Mouse (Mus musculus) neural tube, embryonic 14.5 days (tissue): ENCODE measurements at regions not wholly inside any gene's neighbourhood (a gene's known extent, or its start where the extent isn't known, plus 50 kb on each side); places are given as distances from the start of the nearest gene placed in this dataset.

Experiments
- ATAC-seq: fragments of 200-750 bp; cut with Nextera tagmentation; 2 replicates; pipeline ENCODE4 v1.8.0; 2017; ENCODE audit warnings: low read depth, mild to moderate bottlenecking, moderate TSS enrichment, moderate library complexity
- H3K27ac ChIP-seq: fragments of 300-500 bp; sonication (generic); 2 replicates; pipeline ENCODE4 v1.5.1; 2014; ENCODE audit warnings: low read depth, mild to moderate bottlenecking, control low read depth, low read length, moderate library complexity, mixed read lengths
- H3K27me3 ChIP-seq: fragments of 300-500 bp; sonication (generic); 2 replicates; pipeline ENCODE4 v1.6.1; 2014; ENCODE audit warnings: low read length; ENCODE audit not compliant: control insufficient read depth, insufficient read depth
- H3K36me3 ChIP-seq: fragments of 300-500 bp; sonication (generic); 2 replicates; pipeline ENCODE4 v1.6.1; 2014; ENCODE audit warnings: low read length, mixed read lengths; ENCODE audit not compliant: control insufficient read depth, insufficient read depth
- H3K4me1 ChIP-seq: fragments of 300-500 bp; sonication (generic); 2 replicates; pipeline ENCODE4 v1.6.1; 2014; ENCODE audit warnings: low read length; ENCODE audit not compliant: control insufficient read depth, insufficient read depth
- H3K4me2 ChIP-seq: fragments of 300-500 bp; sonication (generic); 2 replicates; pipeline ENCODE4 v1.6.1; 2014; ENCODE audit warnings: mild to moderate bottlenecking, low read depth, low read length, control low read depth
- H3K4me3 ChIP-seq: fragments of 300-500 bp; sonication (generic); 2 replicates; pipeline ENCODE4 v1.5.1; 2014; ENCODE audit warnings: low read depth, low read length, control low read depth, mixed read lengths
- H3K9ac ChIP-seq: fragments of 300-500 bp; sonication (generic); replicated peaks from 2 replicates; pipeline ENCODE4 v1.6.1; 2014; ENCODE audit warnings: low read depth, mild to moderate bottlenecking, control low read depth, low read length, mixed read lengths
- H3K9me3 ChIP-seq: fragments of 300-500 bp; sonication (generic); 2 replicates; pipeline ENCODE4 v1.6.1; 2016; ENCODE audit warnings: low read length; ENCODE audit not compliant: control insufficient read depth
- WGBS: fragments of 180-500 bp; shearing (Covaris S2); extraction: QIAGEN DNeasy Blood & Tissue Kit; methylation state at CpG from one replicate; pipeline ENCODE4 v1.1.7; 2014; 5-methylcytosine and 5-hydroxymethylcytosine counted together

DNA sequence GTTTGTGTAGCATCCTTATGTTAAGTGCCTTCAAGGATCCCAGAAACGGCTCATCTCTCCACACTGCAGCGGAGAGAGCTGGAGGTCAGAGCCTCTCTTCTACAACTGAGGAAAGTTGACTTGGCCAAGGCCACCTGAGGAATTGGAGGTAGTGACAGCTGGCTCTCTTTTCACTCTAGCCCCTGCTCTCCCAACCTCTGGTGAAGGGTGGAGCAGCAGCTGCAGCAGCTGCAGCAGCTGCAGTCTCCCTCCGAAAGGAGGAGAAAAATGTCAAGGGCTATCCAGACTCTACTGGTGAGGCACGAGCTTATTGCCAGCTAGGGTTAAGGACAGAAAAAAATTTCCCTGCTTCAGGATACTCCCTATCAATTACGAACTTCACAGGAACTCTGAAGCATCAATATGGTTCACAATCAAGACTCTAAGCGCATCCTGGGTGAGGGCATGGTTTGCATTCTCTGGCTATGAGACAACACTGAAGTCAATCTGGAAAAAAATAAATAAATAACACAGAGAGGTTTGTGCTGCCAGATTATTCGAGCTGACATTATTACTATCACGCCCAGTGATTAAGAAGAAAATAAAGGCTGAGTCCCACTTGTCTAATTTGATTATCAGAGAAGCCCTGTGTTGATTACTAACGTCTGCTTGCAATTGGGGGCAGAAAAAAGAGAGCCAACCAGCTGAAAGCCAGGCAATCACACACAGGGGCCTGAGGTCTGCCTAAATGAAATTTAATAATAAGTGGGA, 134.2 kb upstream of the Rad23b start:
- H3K27ac ChIP-seq, result 0 out of 2 replicates have a peak overlapping the region, but pooled peaks have one; percentile 10
- H3K9ac ChIP-seq, result no peak overlapping the region
- H3K36me3 ChIP-seq, result no peaks in the 10 kb centered on the region
- H3K27me3 ChIP-seq, result no peaks in the 10 kb centered on the region
- WGBS, result 59% methylated on average over 9 of the region's 9 CpGs
- H3K9me3 ChIP-seq, result no peaks in the 10 kb centered on the region
- H3K4me3 ChIP-seq, result no peak overlapping the region
- H3K4me2 ChIP-seq, result no peak overlapping the region
- peak; percentile 38; the same call in 1 of the 2 replicates for ATAC-seq
- 0 out of 2 replicates have a peak, but pooled peaks cover 2% of the 10 kb centered on the region for H3K4me1 ChIP-seq

GRCm38 (mm10) chr4:55216175-55216545, 133.7 kb upstream of the Rad23b start:
- WGBS, result 72% methylated on average over 6 of the region's 6 CpGs
- peak overlapping the region; percentile 22; the same call in 1 of the 2 replicates for H3K27ac ChIP-seq
- no peak overlapping the region for H3K9ac ChIP-seq
- H3K36me3 ChIP-seq, result no peaks in the 10 kb centered on the region
- peak; percentile 24; the same call in 1 of the 2 replicates for ATAC-seq
- no peaks in the 10 kb centered on the region for H3K27me3 ChIP-seq
- H3K9me3 ChIP-seq, result no peaks in the 10 kb centered on the region
- 0 out of 2 replicates have a peak, but pooled peaks cover 2% of the 10 kb centered on the region for H3K4me1 ChIP-seq
- no peak overlapping the region for H3K4me2 ChIP-seq
- H3K4me3 ChIP-seq, result no peak overlapping the region

- H3K27ac ChIP-seq, result no peak overlapping the region
- no peaks in the 10 kb centered on the region for H3K4me1 ChIP-seq
- no peaks in the 10 kb centered on the region for H3K27me3 ChIP-seq
- ATAC-seq, result no peak
- no peak overlapping the region for H3K4me3 ChIP-seq
- no peak overlapping the region for H3K9ac ChIP-seq
- no peaks in the 10 kb centered on the region for H3K36me3 ChIP-seq
- 90% methylated on average over 5 of the region's 5 CpGs for WGBS
- H3K4me2 ChIP-seq, result no peak overlapping the region
- H3K9me3 ChIP-seq, result no peaks in the 10 kb centered on the region
Measured at GRCm38 (mm10) chr4:55225766-55226165, 124.1 kb upstream of the Rad23b start.

- ATAC-seq, result no peak
- 58% methylated on average over 3 of the region's 3 CpGs for WGBS
- no peaks in the 10 kb centered on the region for H3K9me3 ChIP-seq
- no peak overlapping the region for H3K4me3 ChIP-seq
- no peaks in the 10 kb centered on the region for H3K36me3 ChIP-seq
- H3K4me1 ChIP-seq, result no peaks in the 10 kb centered on the region
- H3K4me2 ChIP-seq, result no peak overlapping the region
- no peaks in the 10 kb centered on the region for H3K27me3 ChIP-seq
- H3K9ac ChIP-seq, result no peak overlapping the region
- H3K27ac ChIP-seq, result no peak overlapping the region
Measured at GRCm38 (mm10) chr4:55227394-55227793, 122.4 kb upstream of the Rad23b start.

DNA sequence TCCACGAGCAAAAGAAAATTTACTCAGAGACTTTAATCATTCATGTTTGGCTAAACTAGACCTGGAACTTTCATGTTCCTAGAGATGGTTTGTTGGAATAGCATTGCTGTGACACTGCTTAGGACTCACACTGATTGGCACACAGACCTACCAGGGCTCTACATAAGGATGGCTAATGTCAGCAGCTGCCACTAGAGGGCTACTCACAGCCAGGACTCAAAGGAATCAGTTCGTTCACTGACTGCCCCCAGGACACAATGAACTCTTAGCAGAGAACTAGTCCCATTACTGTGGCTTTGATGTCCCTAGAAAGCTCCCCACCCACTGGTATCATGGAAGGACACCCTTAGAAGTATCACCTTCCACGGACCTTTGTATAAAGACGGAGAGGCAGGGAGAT, 118.3 kb upstream of the Rad23b start:
- Histone ChIP-seq H3K4me2 (no peak overlapping the region), H3K4me1 (no peaks in the 10 kb centered on the region), H3K9ac (no peak overlapping the region), H3K4me3 (no peak overlapping the region), H3K36me3 (no peaks in the 10 kb centered on the region), H3K9me3 (no peaks in the 10 kb centered on the region), H3K27me3 (no peaks in the 10 kb centered on the region), H3K27ac (no peak overlapping the region)
- ATAC-seq, result no peak
- WGBS, result 28% methylated on average over 4 of the region's 4 CpGs

- Histone ChIP-seq H3K4me3 (no peak overlapping the region), H3K27ac (no peak overlapping the region), H3K4me1 (no peaks in the 10 kb centered on the region), H3K27me3 (no peaks in the 10 kb centered on the region), H3K9ac (no peak overlapping the region), H3K4me2 (no peak overlapping the region), H3K9me3 (no peaks in the 10 kb centered on the region), H3K36me3 (no peaks in the 10 kb centered on the region)
- 39% methylated on average over 6 of the region's 6 CpGs for WGBS
- ATAC-seq, result no peak
Measured at GRCm38 (mm10) chr4:55237856-55238255, 112.0 kb upstream of the Rad23b start.

GRCm38 (mm10) chr4:55240450-55240849, 109.4 kb upstream of the Rad23b start:
- Histone ChIP-seq H3K27ac (no peak overlapping the region), H3K36me3 (no peaks in the 10 kb centered on the region), H3K4me2 (no peak overlapping the region), H3K4me1 (no peaks in the 10 kb centered on the region), H3K4me3 (no peak overlapping the region), H3K9me3 (no peaks in the 10 kb centered on the region), H3K27me3 (no peaks in the 10 kb centered on the region), H3K9ac (no peak overlapping the region)
- peak; percentile 67 for ATAC-seq
- WGBS, result 2% methylated on average over 7 of the region's 7 CpGs

DNA sequence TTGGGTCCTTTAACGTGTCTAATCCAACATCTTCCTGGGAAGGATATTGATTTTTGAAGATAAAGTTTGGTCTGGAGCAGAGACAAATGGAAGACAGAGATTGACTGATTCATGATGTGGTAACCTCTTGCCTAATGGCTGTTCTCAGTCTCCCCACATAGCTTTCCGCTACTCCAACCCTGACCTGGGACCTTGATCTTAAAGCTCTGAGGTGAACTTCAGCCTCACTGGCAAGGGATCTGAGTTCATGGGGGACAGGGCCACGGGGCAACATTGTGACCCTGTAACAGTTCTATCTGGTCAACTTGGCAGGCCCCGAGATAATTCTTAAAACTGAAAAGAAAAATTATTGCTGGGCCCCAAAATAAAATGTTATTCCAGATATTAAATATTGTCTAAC, 107.5 kb upstream of the Rad23b start:
- Histone ChIP-seq H3K9me3 (no peaks in the 10 kb centered on the region), H3K27ac (no peak overlapping the region), H3K4me2 (no peak overlapping the region), H3K4me3 (no peak overlapping the region), H3K36me3 (no peaks in the 10 kb centered on the region), H3K27me3 (no peaks in the 10 kb centered on the region), H3K4me1 (no peaks in the 10 kb centered on the region), H3K9ac (no peak overlapping the region)
- WGBS, result 82% methylated on average over 4 of the region's 4 CpGs
- no peak for ATAC-seq

DNA sequence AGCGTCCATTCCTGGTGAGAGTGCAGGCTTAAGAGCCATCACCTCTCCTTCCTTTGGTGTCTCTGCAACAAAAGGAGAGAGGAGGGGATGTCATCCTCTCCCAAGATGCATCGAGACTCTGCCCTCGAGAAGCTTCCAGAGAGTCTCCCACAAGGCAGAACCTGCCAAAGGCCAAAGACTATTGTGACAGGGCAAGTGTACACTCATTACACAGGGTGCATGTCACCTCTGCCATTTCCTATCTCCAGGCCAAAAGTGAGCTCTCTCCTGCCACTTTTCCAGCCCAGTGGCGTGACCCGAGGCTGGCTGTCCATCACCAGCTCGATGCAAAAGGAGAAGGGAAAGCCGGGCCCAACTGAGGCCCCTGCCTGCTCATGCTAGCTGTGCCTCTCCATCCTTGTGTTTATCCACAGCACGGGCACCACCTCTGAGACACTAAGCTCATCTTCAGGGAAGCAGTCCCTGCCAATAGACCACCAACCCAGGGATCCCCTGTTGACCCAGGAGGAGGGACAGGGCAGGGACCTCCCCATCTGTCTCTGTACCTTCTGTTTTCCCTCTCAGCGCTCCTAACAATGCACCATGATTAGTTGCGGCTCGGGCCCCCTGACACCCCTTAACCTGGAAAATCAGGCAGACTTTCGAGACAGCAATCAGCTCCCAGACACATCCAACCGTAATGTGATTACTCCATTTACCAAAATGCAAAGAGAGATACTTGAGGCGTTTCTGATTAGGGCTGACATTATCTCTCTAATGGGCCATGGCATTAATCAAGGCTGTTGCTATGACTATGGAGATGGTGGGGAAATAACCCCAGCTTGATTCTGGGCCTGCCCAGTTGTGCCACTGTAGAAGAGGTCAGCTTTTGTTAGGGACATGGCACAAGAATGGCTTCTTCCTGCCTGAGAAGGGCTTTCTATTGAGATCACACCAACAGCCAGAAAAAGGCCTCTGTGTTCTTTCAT, 106.5 kb upstream of the Rad23b start:
- Histone ChIP-seq H3K4me3 (no peak overlapping the region), H3K4me2 (no peak overlapping the region), H3K27me3 (no peaks in the 10 kb centered on the region), H3K9ac (no peak overlapping the region), H3K9me3 (no peaks in the 10 kb centered on the region), H3K4me1 (no peaks in the 10 kb centered on the region), H3K27ac (no peak overlapping the region), H3K36me3 (no peaks in the 10 kb centered on the region)
- peak; percentile 49; the same call in 1 of the 2 replicates for ATAC-seq
- 43% methylated on average over 14 of the region's 14 CpGs for whole genome bisulfite sequencing
